Mouse (Mus musculus) liver, adult (tissue): ENCODE data around the gene Clec4n.

Experiments
- GATA4 ChIP-seq: IDR thresholded peaks from 2 replicates; pipeline ENCODE4 v1.6.1; 2014; ENCODE audit warnings: mild to moderate bottlenecking, low read length; ENCODE audit not compliant: insufficient replicate concordance

Clec4n gene

DNA sequence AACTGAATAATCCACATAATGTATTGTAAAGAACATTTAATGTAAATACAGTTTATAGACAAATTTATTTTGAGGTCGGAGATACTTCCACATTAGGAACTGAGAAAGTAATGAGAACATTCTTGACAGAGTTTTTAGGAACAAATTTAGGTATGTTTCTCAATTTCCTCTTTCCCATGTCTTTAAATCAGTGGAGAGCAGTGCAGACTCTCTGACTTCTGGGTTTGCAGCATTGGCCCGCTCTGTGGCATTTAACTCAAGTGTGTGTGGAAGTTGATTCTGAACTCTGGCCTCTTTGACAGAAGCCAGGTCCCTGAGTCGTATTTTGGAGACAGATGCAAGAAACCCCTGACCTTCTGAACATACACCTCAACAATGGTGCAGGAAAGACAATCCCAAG is at the start of gene Clec4n:
Clec4n (plus strand) TSS at position 200 of the 400 bp plus-strand sequence.
- TF ChIP-seq GATA4, result no peak

GRCm38 (mm10) chr6:123207187-123208076 is 22.2 kb upstream of the Clec4n start:
- no peak for TF ChIP-seq GATA4

GRCm38 (mm10) chr6:123211726-123212125 is 17.9 kb upstream of the Clec4n start:
- no peak for TF ChIP-seq GATA4

DNA sequence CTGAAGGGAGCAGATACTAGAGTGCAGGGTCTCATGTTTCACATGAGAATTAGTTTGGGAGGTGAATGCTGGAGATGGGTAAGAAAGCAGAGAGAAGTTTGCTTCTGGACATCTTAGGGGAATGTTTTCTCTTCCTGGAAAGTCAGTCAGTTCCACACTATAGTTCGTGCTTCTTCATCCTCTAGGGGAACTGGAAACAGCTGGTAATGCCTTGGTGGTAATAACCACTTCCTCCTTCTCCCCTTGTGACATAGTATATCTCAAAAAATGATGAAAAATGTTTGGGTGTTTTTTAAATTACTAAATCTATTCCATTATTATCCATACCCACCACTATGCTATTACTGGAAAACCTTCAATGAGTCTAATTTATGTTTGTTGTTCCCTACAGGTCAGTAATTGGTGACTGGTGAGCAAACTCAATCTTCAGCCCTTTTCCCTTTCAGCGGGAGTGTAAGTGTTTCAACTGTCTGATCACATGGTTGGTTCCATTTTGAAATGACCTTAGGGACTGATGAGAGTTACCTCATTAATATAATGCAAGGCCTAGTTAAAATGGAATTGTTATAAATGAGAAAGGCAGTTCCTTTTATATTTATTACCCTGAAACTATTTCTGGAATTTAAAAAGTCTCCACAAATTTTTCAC is 2.0 kb upstream of the Clec4n start:
- TF ChIP-seq GATA4, result no peak

GRCm38 (mm10) chr6:123231149-123231548 is 1.5 kb downstream of the Clec4n start:
- TF ChIP-seq GATA4, result no peak

- no peak for TF ChIP-seq GATA4
These were observed 7.9 kb downstream of the Clec4n start for GRCm38 (mm10) chr6:123237582-123237981.

DNA sequence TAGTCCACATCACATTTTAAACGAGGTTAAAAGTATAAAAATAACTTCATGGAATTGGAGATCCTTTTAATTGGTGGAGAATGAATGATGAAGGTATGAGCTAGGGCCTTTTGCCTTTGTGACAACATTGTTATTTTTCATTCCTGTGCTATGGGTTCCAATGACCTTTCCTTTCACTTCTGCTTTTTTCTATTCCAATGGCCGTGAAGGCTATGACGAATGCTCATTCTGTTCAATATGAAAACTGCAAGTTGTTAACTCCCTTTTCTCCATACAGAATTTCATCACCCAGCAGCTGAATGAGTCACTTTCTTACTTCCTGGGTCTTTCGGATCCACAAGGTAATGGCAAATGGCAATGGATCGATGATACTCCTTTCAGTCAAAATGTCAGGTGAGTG is 14.6 kb downstream of the Clec4n start:
- no peak for TF ChIP-seq GATA4

DNA sequence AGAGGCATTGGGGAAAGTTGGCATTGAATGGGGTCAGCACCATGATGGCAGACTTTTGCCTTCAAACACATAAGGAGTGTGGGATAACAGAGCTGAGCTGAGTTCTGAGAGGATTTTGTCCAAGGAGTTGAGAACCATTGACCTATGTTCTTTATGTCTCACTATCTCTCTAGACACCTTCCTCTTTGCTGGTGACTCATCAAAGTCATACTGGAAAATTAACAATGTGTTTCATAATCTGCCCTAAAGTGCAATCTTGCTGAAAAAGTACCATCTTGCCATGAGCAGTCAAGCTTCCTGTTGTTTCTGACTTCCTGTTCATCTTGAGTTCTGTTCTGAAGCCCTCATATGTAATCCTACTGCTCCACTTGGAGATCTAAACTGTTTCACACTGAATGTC is 23.1 kb downstream of the Clec4n start:
- TF ChIP-seq GATA4, result no peak

DNA sequence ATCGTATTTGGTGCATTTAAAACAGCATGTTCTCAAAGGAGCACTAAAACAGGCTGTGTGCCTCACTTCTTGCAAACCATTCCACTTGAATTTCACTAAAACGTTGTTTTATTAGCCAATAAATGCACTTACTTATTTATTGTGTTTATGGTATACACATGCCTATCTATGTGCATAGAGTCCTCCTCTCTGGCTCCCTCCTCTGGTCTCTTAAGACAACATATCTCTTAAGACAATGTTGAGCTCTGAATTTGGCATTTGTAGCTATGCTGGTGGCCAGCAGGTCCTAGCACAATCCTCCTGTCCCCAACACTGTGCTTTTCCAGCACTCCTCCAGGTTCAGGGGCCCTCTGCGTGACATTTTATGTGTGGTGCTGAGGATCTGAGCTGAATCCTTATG is 29.3 kb downstream of the Clec4n start:
- no peak for TF ChIP-seq GATA4

DNA sequence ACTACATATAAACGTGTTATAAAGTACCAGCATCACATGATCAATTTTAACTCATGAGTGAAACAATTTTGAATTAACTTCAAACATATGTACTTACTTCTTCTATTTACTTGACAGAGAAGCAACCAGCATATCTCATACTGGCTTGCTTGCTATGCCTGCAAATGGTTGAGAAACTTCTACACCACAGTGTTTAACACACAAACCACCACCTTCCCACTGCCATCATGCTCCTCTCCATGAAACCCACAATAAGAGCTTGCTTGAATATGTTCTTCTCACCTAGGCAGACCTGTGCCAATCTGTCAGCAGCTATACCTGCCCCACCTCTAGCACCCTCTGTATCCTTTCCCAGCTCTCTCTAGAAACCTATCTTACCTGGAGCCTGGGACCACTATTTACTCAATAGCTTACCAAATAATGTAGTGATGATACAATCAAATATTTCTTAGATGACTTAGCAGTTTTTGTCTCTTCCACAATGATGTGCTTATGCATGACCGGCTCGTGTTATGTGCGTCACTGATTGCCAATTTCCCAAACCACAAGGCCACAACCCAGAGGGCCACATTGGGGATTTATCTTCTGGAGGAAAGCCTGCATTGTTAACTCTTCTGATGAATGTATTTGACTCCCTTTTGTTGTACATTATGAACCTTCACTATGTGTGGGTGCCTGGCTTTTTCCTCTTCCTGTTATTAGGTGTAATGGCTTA is 30.4 kb downstream of the Clec4n start:
- TF ChIP-seq GATA4, result no peak

DNA sequence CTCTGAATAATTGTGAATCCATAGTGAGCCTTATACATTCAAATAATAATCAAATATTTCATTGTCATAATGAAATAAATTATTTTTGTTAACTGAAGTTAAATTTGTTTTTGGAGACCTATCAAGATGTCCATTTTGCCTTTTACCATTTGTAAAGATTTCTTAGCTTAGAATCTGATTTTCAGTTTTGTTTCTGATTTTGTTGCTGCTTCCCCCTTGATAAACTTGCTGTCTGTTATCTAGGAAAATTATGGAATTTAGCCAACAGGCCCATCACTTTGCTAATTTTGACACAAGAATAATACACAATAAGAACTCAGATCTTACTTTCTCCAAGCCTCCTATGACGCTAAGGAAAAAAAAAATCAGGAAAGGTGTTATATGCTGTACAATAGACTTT is 31.2 kb downstream of the Clec4n start:
- TF ChIP-seq GATA4, result no peak

DNA sequence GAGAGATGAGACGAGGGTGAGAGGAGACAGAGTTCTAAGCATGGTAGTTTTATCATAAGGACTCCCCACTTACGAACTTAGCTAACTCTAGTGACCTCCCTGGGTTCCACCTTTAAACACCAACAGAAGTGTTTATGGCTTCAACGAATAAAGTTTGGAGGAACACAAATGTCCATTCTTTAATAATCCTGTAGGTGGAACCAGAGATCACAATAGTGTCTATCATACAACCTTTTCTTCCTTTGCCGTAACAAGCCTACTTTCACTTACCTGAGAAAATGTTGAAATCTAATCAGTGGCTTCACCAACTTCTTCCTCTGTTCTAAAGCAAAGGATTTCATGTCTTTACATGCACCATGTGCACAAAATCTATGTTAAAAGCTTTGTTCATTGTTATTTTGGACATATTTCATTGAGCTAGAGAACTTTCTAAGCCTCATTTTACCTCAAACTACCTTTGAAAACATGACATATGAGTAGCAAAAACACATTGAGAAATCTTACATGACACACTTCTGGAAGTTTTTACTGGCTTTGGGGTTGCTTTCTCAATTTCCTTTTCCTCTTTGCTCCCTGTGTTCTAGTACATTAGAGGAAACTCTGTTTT is 32.0 kb downstream of the Clec4n start, which contains the start of gene Clec4d:
Clec4d (plus strand) TSS at position 557 of the 607 bp plus-strand sequence.
- TF ChIP-seq GATA4, result no peak

DNA sequence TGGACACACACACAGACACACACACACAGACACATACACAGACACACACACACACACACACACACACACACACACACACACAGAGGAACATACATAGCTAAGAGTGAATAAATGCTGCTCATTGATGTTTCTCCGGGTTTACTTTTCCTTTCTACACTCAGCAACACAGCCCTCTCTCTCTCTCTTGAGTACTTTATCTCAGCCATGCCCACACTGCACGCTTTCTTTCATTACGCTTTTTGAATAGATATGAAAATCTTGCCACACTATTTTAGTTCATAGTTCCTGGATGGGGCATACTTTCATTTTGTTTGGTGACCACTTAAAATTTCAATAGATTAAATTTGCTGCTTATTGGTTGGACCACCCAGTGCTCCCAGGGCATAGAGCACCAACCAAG is 34.6 kb downstream of the Clec4n start:
- no peak for TF ChIP-seq GATA4

GRCm38 (mm10) chr6:123265809-123266208 is 36.2 kb downstream of the Clec4n start:
- TF ChIP-seq GATA4, result no peak

DNA sequence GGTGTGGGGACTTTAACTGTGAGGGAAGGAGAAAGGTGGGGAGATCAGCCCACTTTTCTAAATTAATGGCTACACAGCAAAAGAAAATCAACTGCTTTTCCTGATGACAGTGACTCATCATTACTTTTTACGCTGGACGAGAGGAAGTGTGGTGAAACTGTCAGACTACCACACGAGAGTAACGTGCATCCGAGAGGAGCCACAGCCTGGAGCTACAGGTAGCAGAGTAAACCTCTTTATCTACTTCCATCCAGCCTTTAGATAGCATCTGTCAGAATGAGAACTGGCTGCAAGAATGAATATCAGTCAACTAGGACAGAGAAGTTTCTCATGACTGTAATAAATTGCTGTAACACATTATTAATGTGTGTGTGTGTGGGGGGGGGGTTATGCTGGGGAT is 37.3 kb downstream of the Clec4n start:
- no peak for TF ChIP-seq GATA4
